Mouse (Mus musculus): ENCODE measurements around the gene Ldb3. TPM values are rescaled to one million over a fixed set of nuclear protein-coding genes. Genes with fewer than 3 reads are reported as not detected.
A peak's percentile ranks its signal among the peaks of the same experiment; 100 is the strongest.

Gene Ldb3
- polyA plus RNA-seq, 1 experiment: 102 TPM

GRCm38 (mm10) chr14:34569534-34570194 is 18.8 kb downstream of the Ldb3 start:
- no peak overlapping the region for H3K27ac ChIP-seq (ENCODE audit: insufficient read depth, low read depth, low read length)
- H3K36me3 ChIP-seq (ENCODE audit: control insufficient read depth, insufficient read depth, low read length): no peaks in the 10 kb centered on the region
- 28% methylated on average over 27 of the region's 27 CpGs for WGBS
- H3K27me3 ChIP-seq (ENCODE audit: control insufficient read depth, insufficient read depth, low read length): no peaks in the 10 kb centered on the region
- peak overlapping the region; percentile 35 for H3K4me3 ChIP-seq (ENCODE audit: low read depth, low read length)
- H3K4me1 ChIP-seq (ENCODE audit: control insufficient read depth, insufficient read depth, insufficient read length, low read length): peaks cover 7% of the 10 kb centered on the region
- TF ChIP-seq POLR2A (IDR thresholded peaks at IDR 0.05; ENCODE audit: low read depth, low read length): no peak
- TF ChIP-seq CTCF (IDR thresholded peaks at IDR 0.05; ENCODE audit: extremely low read depth, insufficient read length, insufficient replicate concordance, low read depth, low read length): no peak

GRCm38 (mm10) chr14:34568626-34569025 is 19.9 kb downstream of the Ldb3 start:
- TF ChIP-seq CTCF (IDR thresholded peaks at IDR 0.05; ENCODE audit: extremely low read depth, insufficient read length, insufficient replicate concordance, low read depth, low read length): no peak
- no peak for TF ChIP-seq POLR2A (IDR thresholded peaks at IDR 0.05; ENCODE audit: low read depth, low read length)

GRCm38 (mm10) chr14:34567697-34568096 is 20.8 kb downstream of the Ldb3 start:
- no peak overlapping the region for H3K27ac ChIP-seq (ENCODE audit: insufficient read depth, low read depth, low read length)
- no peaks in the 10 kb centered on the region for H3K36me3 ChIP-seq (ENCODE audit: control insufficient read depth, insufficient read depth, low read length)
- H3K27me3 ChIP-seq (ENCODE audit: control insufficient read depth, insufficient read depth, low read length): no peaks in the 10 kb centered on the region
- WGBS: 68% methylated on average over 5 of the region's 5 CpGs
- peaks cover 2% of the 10 kb centered on the region; the same call in 1 of the 2 replicates for H3K4me1 ChIP-seq (ENCODE audit: control insufficient read depth, insufficient read depth, insufficient read length, low read length)
- TF ChIP-seq POLR2A (IDR thresholded peaks at IDR 0.05; ENCODE audit: low read depth, low read length) (no peak), CTCF (IDR thresholded peaks at IDR 0.05; ENCODE audit: extremely low read depth, insufficient read length, insufficient replicate concordance, low read depth, low read length) (no peak)
- H3K4me3 ChIP-seq (ENCODE audit: low read depth, low read length): no peak overlapping the region

More at GRCm38 (mm10) chr14:34568626-34569025, 19.9 kb downstream of the Ldb3 start:
- Histone ChIP-seq H3K4me3 (ENCODE audit: low read depth, low read length) (no peak overlapping the region), H3K27ac (ENCODE audit: insufficient read depth, low read depth, low read length) (no peak overlapping the region), H3K27me3 (ENCODE audit: control insufficient read depth, insufficient read depth, low read length) (no peaks in the 10 kb centered on the region), H3K36me3 (ENCODE audit: control insufficient read depth, insufficient read depth, low read length) (no peaks in the 10 kb centered on the region), H3K4me1 (ENCODE audit: control insufficient read depth, insufficient read depth, insufficient read length, low read length) (peaks cover 7% of the 10 kb centered on the region)
- 88% methylated on average over 4 of the region's 4 CpGs for WGBS

- H3K4me3 ChIP-seq (ENCODE audit: low read depth, low read length): no peak overlapping the region
- H3K4me1 ChIP-seq (ENCODE audit: control insufficient read depth, insufficient read depth, insufficient read length, low read length): peaks cover 2% of the 10 kb centered on the region; the same call in 1 of the 2 replicates
- no peaks in the 10 kb centered on the region; the same call in 1 of the 2 replicates for H3K36me3 ChIP-seq (ENCODE audit: control insufficient read depth, insufficient read depth, low read length)
- no peak for TF ChIP-seq POLR2A (IDR thresholded peaks at IDR 0.05; ENCODE audit: low read depth, low read length)
- TF ChIP-seq CTCF (IDR thresholded peaks at IDR 0.05; ENCODE audit: extremely low read depth, insufficient read length, insufficient replicate concordance, low read depth, low read length): no peak
- no peak overlapping the region for H3K27ac ChIP-seq (ENCODE audit: insufficient read depth, low read depth, low read length)
- H3K27me3 ChIP-seq (ENCODE audit: control insufficient read depth, insufficient read depth, low read length): no peaks in the 10 kb centered on the region
- 95% methylated on average over 7 of the region's 7 CpGs for WGBS
These were observed 22.0 kb downstream of the Ldb3 start for GRCm38 (mm10) chr14:34566530-34566929.

GRCm38 (mm10) chr14:34565711-34566110 is 22.8 kb downstream of the Ldb3 start:
- H3K4me1 ChIP-seq (ENCODE audit: control insufficient read depth, insufficient read depth, insufficient read length, low read length): peaks cover 2% of the 10 kb centered on the region; the same call in 1 of the 2 replicates
- H3K36me3 ChIP-seq (ENCODE audit: control insufficient read depth, insufficient read depth, low read length): peaks cover 2% of the 10 kb centered on the region
- no peak for TF ChIP-seq CTCF (IDR thresholded peaks at IDR 0.05; ENCODE audit: extremely low read depth, insufficient read length, insufficient replicate concordance, low read depth, low read length)
- no peak for TF ChIP-seq POLR2A (IDR thresholded peaks at IDR 0.05; ENCODE audit: low read depth, low read length)
- H3K27me3 ChIP-seq (ENCODE audit: control insufficient read depth, insufficient read depth, low read length): no peaks in the 10 kb centered on the region
- H3K27ac ChIP-seq (ENCODE audit: insufficient read depth, low read depth, low read length): peak overlapping the region; percentile 69
- H3K4me3 ChIP-seq (ENCODE audit: low read depth, low read length): no peak overlapping the region
- 60% methylated on average over 17 of the region's 17 CpGs for WGBS

GRCm38 (mm10) chr14:34564646-34565045 is 23.8 kb downstream of the Ldb3 start:
- TF ChIP-seq POLR2A (IDR thresholded peaks at IDR 0.05; ENCODE audit: low read depth, low read length): no peak
- no peak for TF ChIP-seq CTCF (IDR thresholded peaks at IDR 0.05; ENCODE audit: extremely low read depth, insufficient read length, insufficient replicate concordance, low read depth, low read length)
- H3K36me3 ChIP-seq (ENCODE audit: control insufficient read depth, insufficient read depth, low read length): peaks cover 9% of the 10 kb centered on the region
- no peak overlapping the region for H3K4me3 ChIP-seq (ENCODE audit: low read depth, low read length)
- 86% methylated on average over 5 of the region's 5 CpGs for WGBS
- no peaks in the 10 kb centered on the region for H3K27me3 ChIP-seq (ENCODE audit: control insufficient read depth, insufficient read depth, low read length)
- H3K27ac ChIP-seq (ENCODE audit: insufficient read depth, low read depth, low read length): peak overlapping the region; percentile 69
- H3K4me1 ChIP-seq (ENCODE audit: control insufficient read depth, insufficient read depth, insufficient read length, low read length): peaks cover 2% of the 10 kb centered on the region; the same call in 1 of the 2 replicates

- no peak for TF ChIP-seq CTCF (IDR thresholded peaks at IDR 0.05; ENCODE audit: extremely low read depth, insufficient read length, insufficient replicate concordance, low read depth, low read length)
- no peak for TF ChIP-seq POLR2A (IDR thresholded peaks at IDR 0.05; ENCODE audit: low read depth, low read length)
- H3K27me3 ChIP-seq (ENCODE audit: control insufficient read depth, insufficient read depth, low read length): no peaks in the 10 kb centered on the region
- H3K27ac ChIP-seq (ENCODE audit: insufficient read depth, low read depth, low read length): no peak overlapping the region
- peaks cover 2% of the 10 kb centered on the region; the same call in 1 of the 2 replicates for H3K4me1 ChIP-seq (ENCODE audit: control insufficient read depth, insufficient read depth, insufficient read length, low read length)
- H3K4me3 ChIP-seq (ENCODE audit: low read depth, low read length): no peak overlapping the region
- H3K36me3 ChIP-seq (ENCODE audit: control insufficient read depth, insufficient read depth, low read length): peaks cover 10% of the 10 kb centered on the region
- 11% methylated on average over 2 of the region's 2 CpGs for whole genome bisulfite sequencing
These were observed 26.1 kb downstream of the Ldb3 start for GRCm38 (mm10) chr14:34562393-34562792.

Data from small intestine, adult 2 months (tissue).